30 mouse cellular contexts compared by ENCODE assay signal in genomic region chr10:53725301-53725700, GRCm38 (mm10). TPM values are rescaled to one million over a fixed set of nuclear protein-coding genes. Genes with fewer than 3 reads are reported as not detected.
"Had no signal": no experiment of that assay in that cellular context is flagged by ENCODE, and none has a peak within 500 bp of the region (broad histone marks: within the 10 kb centered on the region; RNA-seq: fewer than 3 reads in every experiment).

No protein-coding gene starts in this region.

- H3K4me1 ChIP-seq: limb, embryonic 15.5 days; liver, embryonic 12.5 days; liver, embryonic 13.5 days; liver, embryonic 15.5 days; lung, embryonic 15.5 days; megakaryocyte, embryonic 14.5 days; midbrain, embryonic 10.5 days; midbrain, embryonic 12.5 days; midbrain, embryonic 15.5 days had no signal

- H3K9ac ChIP-seq: limb, embryonic 12.5 days; limb, embryonic 13.5 days; limb, embryonic 15.5 days; liver, embryonic 12.5 days; liver, embryonic 13.5 days; liver, embryonic 14.5 days; liver, embryonic 15.5 days; liver, postnatal 0 days; lung, embryonic 14.5 days; lung, embryonic 15.5 days; midbrain, embryonic 12.5 days; midbrain, embryonic 15.5 days had no signal

- ATAC-seq: liver, embryonic 12.5 days; liver, postnatal 0 days; lung, postnatal 0 days; midbrain, embryonic 15.5 days; midbrain, embryonic 16.5 days had no signal

- DNase-seq: left cerebral cortex, postnatal 4 days; liver; liver, embryonic 13.5 days; liver, postnatal 0 days; lung, adult 18-20 months; lung, adult 2 months; lung, embryonic 14.5 days; lung, postnatal 10 days; lung, postnatal 14 days; lung, postnatal 36 days; lung, postnatal 4 days; midbrain, embryonic 14.5 days had no signal

- H3K36me3 ChIP-seq: limb, embryonic 10.5 days; limb, embryonic 12.5 days; limb, embryonic 13.5 days; limb, embryonic 15.5 days; liver, embryonic 12.5 days; liver, embryonic 13.5 days; liver, embryonic 15.5 days; lung, embryonic 15.5 days; midbrain, embryonic 10.5 days; midbrain, embryonic 12.5 days; midbrain, embryonic 15.5 days had no signal

- H3K9me3 ChIP-seq: limb, embryonic 10.5 days; limb, embryonic 12.5 days; limb, embryonic 13.5 days; limb, embryonic 15.5 days; liver, embryonic 12.5 days; liver, embryonic 13.5 days; liver, embryonic 15.5 days; lung, embryonic 15.5 days; megakaryocyte, embryonic 14.5 days; midbrain, embryonic 10.5 days; midbrain, embryonic 12.5 days; midbrain, embryonic 15.5 days had no signal

- H3K4me2 ChIP-seq: limb, embryonic 12.5 days; limb, embryonic 13.5 days; limb, embryonic 15.5 days; liver, embryonic 11.5 days; liver, embryonic 12.5 days; liver, embryonic 13.5 days; liver, embryonic 15.5 days; lung, embryonic 14.5 days; lung, embryonic 15.5 days; midbrain, embryonic 12.5 days; midbrain, embryonic 15.5 days had no signal

- H3K27ac ChIP-seq: left cerebral cortex, adult 2 months; limb, embryonic 10.5 days; limb, embryonic 12.5 days; limb, embryonic 13.5 days; limb, embryonic 15.5 days; liver, embryonic 12.5 days; liver, embryonic 13.5 days; liver, embryonic 14.5 days; liver, embryonic 15.5 days; lung, embryonic 15.5 days; macrophage; midbrain, embryonic 10.5 days; midbrain, embryonic 12.5 days; midbrain, embryonic 15.5 days had no signal

- H3K4me3 ChIP-seq: left cerebral cortex, adult 2 months; limb, embryonic 10.5 days; limb, embryonic 12.5 days; limb, embryonic 13.5 days; limb, embryonic 15.5 days; liver, embryonic 12.5 days; liver, embryonic 13.5 days; liver, embryonic 15.5 days; lung, embryonic 15.5 days; megakaryocyte, embryonic 14.5 days; midbrain, embryonic 10.5 days; midbrain, embryonic 12.5 days; midbrain, embryonic 15.5 days; myocyte had no signal

- H3K27me3 ChIP-seq: limb, embryonic 12.5 days; limb, embryonic 13.5 days; limb, embryonic 15.5 days; liver, embryonic 12.5 days; liver, embryonic 13.5 days; liver, embryonic 15.5 days; lung, embryonic 15.5 days; megakaryocyte, embryonic 14.5 days; midbrain, embryonic 12.5 days; midbrain, embryonic 15.5 days had no signal

RNA-seq across cellular contexts. Expression of gene Fam184a, which starts 25.6 kb away (rescaled TPM):
- polyA plus RNA-seq: macrophage, myocyte had no signal
